ENCODE assay signal across 8 mouse cellular contexts in the genomic region with DNA sequence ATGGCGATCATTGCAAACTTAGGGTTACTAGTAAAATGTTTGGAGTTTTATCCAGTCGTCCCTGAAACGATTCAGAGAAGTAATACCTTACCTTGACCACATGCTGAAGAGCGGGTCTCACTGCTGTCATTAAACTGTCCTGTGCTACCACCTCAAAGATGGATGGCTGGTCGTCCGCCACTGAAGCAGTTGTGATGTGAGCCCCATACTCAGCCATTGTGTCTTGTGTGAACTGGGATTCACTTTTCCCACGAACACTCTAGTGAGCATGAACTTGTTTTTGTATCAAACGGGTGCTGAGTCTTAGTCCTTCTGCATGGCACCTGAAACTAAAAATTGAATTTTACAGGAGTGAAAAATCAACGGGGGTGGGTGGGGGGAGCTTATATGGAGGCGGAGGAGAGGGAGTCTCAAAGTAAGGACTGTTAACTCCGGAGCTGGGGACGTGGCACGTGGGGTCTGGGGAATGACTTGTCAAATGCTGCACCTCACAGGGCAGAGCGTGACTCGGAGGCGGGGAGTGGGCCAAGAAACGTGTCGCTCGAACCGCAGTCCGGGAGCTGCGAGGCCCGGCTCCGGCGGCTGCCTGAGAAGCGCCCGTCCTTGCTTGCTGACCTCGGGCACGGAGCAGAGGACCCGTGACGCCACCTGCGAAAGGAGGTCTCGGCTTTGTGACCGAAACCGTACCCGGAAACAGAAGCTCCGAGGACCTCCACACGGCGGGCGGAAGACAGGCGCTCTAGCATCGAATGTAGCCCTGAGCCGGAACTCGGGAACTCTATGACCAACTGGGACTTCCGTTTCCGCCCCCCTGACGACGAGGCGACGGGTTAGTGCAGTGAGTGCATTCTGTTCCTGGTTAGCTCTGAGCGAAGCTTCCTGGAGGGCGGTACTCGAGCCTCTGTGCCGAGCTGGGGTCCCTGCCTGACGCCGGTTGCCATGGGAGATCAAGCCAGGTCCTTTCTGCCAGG. TPM values are rescaled to one million over a fixed set of nuclear protein-coding genes. Genes with fewer than 3 reads are reported as not detected.
DNase-seq lines count a peak whose midpoint lies in the region; ATAC-seq and TF ChIP-seq lines count a peak whose summit lies in the region.

A gene (plus strand): TSS at position 800 of the 971 bp plus-strand sequence.

- TF ChIP-seq CTCF in G1E (IDR thresholded peaks at IDR 0.05; ENCODE audit: low read depth, low read length), result no peak
- peak; percentile 20; the same call in 1 of the 2 replicates for TF ChIP-seq CTCF in forebrain, postnatal 0 days (IDR thresholded peaks at IDR 0.05; ENCODE audit: low read depth)

- peak within 1 kb of the TSS; percentile 78 for H3K4me2 ChIP-seq in forebrain, postnatal 0 days (ENCODE audit: low read depth)
- peak within 1 kb of the TSS; percentile 62 for H3K4me2 ChIP-seq in lung, embryonic 15.5 days

- peaks cover 52% of the 10 kb centered on the region for H3K36me3 ChIP-seq in G1E (replicated peaks)
- peaks cover 9% of the 10 kb centered on the region; the same call in 1 of the 2 replicates for H3K36me3 ChIP-seq in forebrain, postnatal 0 days (ENCODE audit: insufficient read depth)
- peaks cover 19% of the 10 kb centered on the region for H3K36me3 ChIP-seq in lung, embryonic 15.5 days

- peak; percentile 81 for DNase-seq in G1E (ENCODE audit: low spot score)
- DNase-seq in cerebellum, adult 18-20 months, result peak; percentile 91 to 95
- DNase-seq in forebrain, postnatal 0 days, result peak; percentile 95
- DNase-seq in heart, postnatal 4 days, result peak; percentile 92
- peak; percentile 94 for DNase-seq in layer of hippocampus, adult 8-10 months (ENCODE audit: low spot score in 2 of 2)
- peak; percentile 89 for DNase-seq in ovary, adult 18-20 months (ENCODE audit: low spot score)
- DNase-seq in thymus, postnatal 0 days (ENCODE audit: low spot score), result peak; percentile 98

- peaks cover 56% of the 10 kb centered on the region for H3K4me1 ChIP-seq in G1E (ENCODE audit: insufficient read depth, low read depth, low read length)
- H3K4me1 ChIP-seq in forebrain, postnatal 0 days (ENCODE audit: insufficient read depth), result peaks cover 12% of the 10 kb centered on the region
- peaks cover 28% of the 10 kb centered on the region for H3K4me1 ChIP-seq in lung, embryonic 15.5 days

- H3K9ac ChIP-seq in forebrain, postnatal 0 days, result peak within 1 kb of the TSS; percentile 87
- peak within 1 kb of the TSS; percentile 86 for H3K9ac ChIP-seq in lung, embryonic 15.5 days

- 3% methylated on average over 56 of the region's 56 CpGs for WGBS in forebrain, postnatal 0 days
- WGBS in lung, embryonic 15.5 days, result 1% methylated on average over 56 of the region's 56 CpGs

- no peaks in the 10 kb centered on the region for H3K9me3 ChIP-seq in G1E (replicated peaks)
- no peaks in the 10 kb centered on the region for H3K9me3 ChIP-seq in forebrain, postnatal 0 days (ENCODE audit: low read length)
- no peaks in the 10 kb centered on the region for H3K9me3 ChIP-seq in lung, embryonic 15.5 days

- H3K27me3 ChIP-seq in G1E (ENCODE audit: insufficient read depth, low read length), result no peaks in the 10 kb centered on the region
- no peaks in the 10 kb centered on the region for H3K27me3 ChIP-seq in forebrain, postnatal 0 days (ENCODE audit: insufficient read depth, low read length)
- no peaks in the 10 kb centered on the region for H3K27me3 ChIP-seq in lung, embryonic 15.5 days

- H3K4me3 ChIP-seq in G1E (ENCODE audit: low read depth, low read length), result peak within 1 kb of the TSS; percentile 79
- peak within 1 kb of the TSS; percentile 79 for H3K4me3 ChIP-seq in forebrain, postnatal 0 days (ENCODE audit: low read depth, low read length)
- H3K4me3 ChIP-seq in lung, embryonic 15.5 days, result peak within 1 kb of the TSS; percentile 90

- ATAC-seq in G1E (ENCODE audit: extremely low read depth, insufficient number of reproducible peaks, low FRiP score, poor library complexity, severe bottlenecking), result peak; percentile 90
- peak; percentile 96 for ATAC-seq in forebrain, postnatal 0 days
- peak; percentile 91 for ATAC-seq in lung, embryonic 15.5 days (ENCODE audit: borderline replicate concordance, extremely low read depth, low FRiP score, low TSS enrichment)

- peak within 1 kb of the TSS; percentile 95 for H3K27ac ChIP-seq in forebrain, postnatal 0 days (ENCODE audit: low read depth, low read length)
- H3K27ac ChIP-seq in lung, embryonic 15.5 days, result peak within 1 kb of the TSS; percentile 92

RNA-seq across cellular contexts. Expression of the gene that starts here (rescaled TPM):
- total RNA-seq in G1E (2014; fragmentation: Nextera tagmentation) (92.6 and 113 TPM in 2 replicates), G1E (2017) (68.5 and 76.5 TPM in 2 replicates)
- 17.5 and 17.8 TPM in 2 replicates for polyA plus RNA-seq in G1E (2012)
- 200 and 230 TPM in 2 replicates for total RNA-seq in forebrain, postnatal 0 days (2014; rRNA removed)
- 76.4 and 110 TPM in 2 replicates for polyA plus RNA-seq in forebrain, postnatal 0 days (2015; fragmentation: Nextera tagmentation; extraction: Ambion mirVana)
- total RNA-seq in heart, postnatal 4 days (2021), result 10 to 100 TPM; 76.7 to 83.4 TPM
- 100 to 1,000 TPM; 281 to 326 (median 296) TPM for total RNA-seq in layer of hippocampus, adult 8-10 months (2022)
- polyA plus RNA-seq in lung, embryonic 15.5 days (2015; fragmentation: Nextera tagmentation; extraction: Ambion mirVana), result 53.1 and 55.7 TPM in 2 replicates
- polyA plus RNA-seq in thymus, postnatal 0 days (2015; fragmentation: Nextera tagmentation; extraction: Ambion mirVana), result 31.6 and 34.9 TPM in 2 replicates

Comparison
In these comparisons a context has a peak if more than half of its experiments do, and no peak if none do; other contexts are left out.
1. Peak in every context shown above with its lines: DNase-seq, ATAC-seq, H3K4me3 ChIP-seq and H3K27ac ChIP-seq.